Mouse (Mus musculus): ENCODE measurements around the gene Mup4.
"Not testable (repeated sequence)": the region's sequence is repeated elsewhere in the genome, so short reads cannot be mapped to it uniquely, and the experiment has no call there.

DNA sequence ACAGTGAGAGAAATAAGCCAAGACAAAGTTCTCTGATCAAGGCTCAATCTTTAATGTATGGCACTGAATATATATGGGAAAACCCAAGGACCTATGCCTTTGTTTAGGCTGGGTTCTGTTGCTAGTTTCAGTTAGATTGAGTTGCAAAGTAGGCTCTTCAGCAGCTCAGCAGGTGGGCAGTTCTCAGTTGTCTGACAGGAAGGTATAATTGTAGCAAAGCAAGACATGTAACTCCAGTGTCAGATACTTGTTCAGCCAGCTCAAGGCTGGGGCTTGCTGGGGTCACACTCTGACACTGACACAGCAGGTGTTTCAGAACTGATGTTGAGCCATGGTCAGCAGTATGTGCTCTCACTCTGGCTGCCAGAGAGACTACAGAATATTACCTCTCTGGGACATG lies 37.4 kb upstream of the Mup4 start:
- not testable (repeated sequence) for TF ChIP-seq CTCF (IDR thresholded peaks at IDR 0.05; ENCODE audit: control insufficient read depth, insufficient read depth, insufficient replicate concordance, low read depth, low read length); POLR2A (IDR thresholded peaks at IDR 0.05; ENCODE audit: control insufficient read depth, low read depth, low read length)

All from testis, adult 2 months (tissue).